Mouse (Mus musculus) liver, embryonic 12.5 days (tissue): Measurements from ENCODE around the gene Nploc4. TPM values are rescaled to one million over a fixed set of nuclear protein-coding genes. Genes with fewer than 3 reads are reported as not detected.
A peak's percentile ranks its signal among the peaks of the same experiment; 100 is the strongest.

Source experiments
- ATAC-seq: fragments of 200-750 bp; cut with Nextera tagmentation; 2 replicates; pipeline ENCODE4 v1.8.0; 2017; ENCODE audit warnings: moderate number of reproducible peaks, mild to moderate bottlenecking, moderate library complexity
- H3K27ac ChIP-seq: fragments of 300-500 bp; sonication (generic); 2 replicates; pipeline ENCODE4 v1.5.1; 2016; ENCODE audit warnings: mild to moderate bottlenecking
- H3K27me3 ChIP-seq: fragments of 300-500 bp; sonication (generic); replicated peaks from 2 replicates; pipeline ENCODE4 v1.6.1; 2016; ENCODE audit warnings: mild to moderate bottlenecking, moderate library complexity
- H3K36me3 ChIP-seq: fragments of 300-500 bp; sonication (generic); 2 replicates; pipeline ENCODE4 v1.6.1; 2016; ENCODE audit warnings: mild to moderate bottlenecking, moderate library complexity
- H3K4me1 ChIP-seq: fragments of 300-500 bp; sonication (generic); 2 replicates; pipeline ENCODE4 v1.6.1; 2016
- H3K4me2 ChIP-seq: fragments of 300-500 bp; sonication (generic); 2 replicates; pipeline ENCODE4 v1.6.1; 2016; ENCODE audit warnings: mild to moderate bottlenecking, moderate library complexity
- H3K4me3 ChIP-seq: fragments of 300-500 bp; sonication (generic); 2 replicates; pipeline ENCODE4 v1.5.1; 2016; ENCODE audit warnings: mild to moderate bottlenecking, moderate library complexity
- H3K9ac ChIP-seq: fragments of 300-500 bp; sonication (generic); 2 replicates; pipeline ENCODE4 v1.6.1; 2016; ENCODE audit warnings: mild to moderate bottlenecking, moderate library complexity
- H3K9me3 ChIP-seq: fragments of 300-500 bp; sonication (generic); replicated peaks from 2 replicates; pipeline ENCODE4 v1.6.1; 2016; ENCODE audit warnings: mild to moderate bottlenecking, moderate library complexity
- WGBS: fragments of 180-500 bp; shearing (Covaris S2); methylation state at CpG from one replicate; pipeline ENCODE4 v1.1.7; 2016; ENCODE audit not compliant: insufficient replicate concordance; 5-methylcytosine and 5-hydroxymethylcytosine counted together
- polyA plus RNA-seq: library from polyadenylated mRNA; unstranded; fragments of >200 nt; fragmentation: Nextera tagmentation; extraction: Ambion mirVana; gene quantifications from 2 replicates; pipeline ENCODE4 v1.2.1, GENCODE M21; 2016

The Nploc4 gene
- polyA plus RNA-seq, result 44.9 and 46.3 TPM in 2 replicates

DNA sequence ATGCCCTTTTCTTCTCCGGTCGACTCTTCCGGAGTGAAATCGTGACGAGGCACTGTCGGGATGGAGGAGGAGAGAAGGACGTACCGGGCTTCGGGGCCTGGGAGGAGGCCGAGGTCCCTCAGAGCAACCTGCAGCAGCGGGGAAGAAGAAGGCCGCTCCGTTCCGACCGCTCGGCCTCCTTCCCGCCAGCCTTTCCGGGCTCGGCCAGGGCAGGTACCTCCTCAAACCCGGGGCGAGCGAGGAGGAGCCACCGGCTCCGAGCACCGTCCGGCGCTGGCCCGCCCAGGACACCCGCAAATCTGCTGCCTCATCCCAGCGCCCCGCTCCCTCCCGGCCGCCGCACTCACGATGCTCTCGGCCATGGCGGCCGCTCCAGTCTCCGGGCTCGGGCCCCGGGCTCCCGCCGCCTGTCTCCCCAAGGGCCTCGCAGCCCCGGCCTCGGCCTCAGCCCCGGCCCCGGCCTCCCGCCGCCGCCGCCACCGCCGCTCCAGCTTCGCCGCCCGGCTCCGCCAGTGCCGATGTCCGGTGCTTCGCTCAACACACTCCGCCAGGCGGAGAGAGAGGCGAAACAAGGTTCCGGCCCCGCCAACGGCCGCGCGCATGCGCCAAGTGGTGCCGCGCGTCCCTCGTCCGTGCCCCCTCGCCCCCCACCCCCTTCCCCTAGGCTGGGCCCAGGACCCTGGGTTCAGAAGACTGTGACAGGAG lies at the start of gene Nploc4:
Nploc4 (minus strand) TSS at position 557 of the 705 bp plus-strand sequence.
- ATAC-seq, result peak; percentile 92

DNA sequence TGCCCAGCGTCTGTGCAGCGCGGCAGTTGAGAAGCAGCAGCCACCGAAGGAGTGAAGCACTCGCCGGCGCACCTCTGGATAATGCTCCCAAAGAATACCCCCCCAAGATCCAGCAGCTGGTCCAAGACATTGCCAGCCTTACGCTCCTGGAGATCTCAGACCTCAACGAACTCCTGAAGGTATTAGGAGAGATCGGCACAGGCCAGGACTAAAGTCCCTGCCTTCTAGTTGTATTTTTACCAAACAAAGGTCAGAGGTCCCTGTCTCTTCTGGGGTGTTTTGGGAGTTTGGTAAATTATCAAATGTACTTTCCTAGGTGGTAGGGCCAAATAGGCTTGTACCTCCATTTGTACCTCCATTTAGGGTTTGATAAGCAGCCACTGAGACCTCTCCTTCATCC lies 47.7 kb upstream of the Nploc4 start:
- peak overlapping the region; percentile 95 for H3K4me3 ChIP-seq
- H3K4me1 ChIP-seq, result peaks cover 73% of the 10 kb centered on the region
- H3K36me3 ChIP-seq, result peaks cover 79% of the 10 kb centered on the region
- ATAC-seq, result no peak
- no peaks in the 10 kb centered on the region for H3K27me3 ChIP-seq
- peak overlapping the region; percentile 90 for H3K4me2 ChIP-seq
- H3K9ac ChIP-seq, result peak overlapping the region; percentile 93
- H3K9me3 ChIP-seq, result no peaks in the 10 kb centered on the region
- WGBS, result 5% methylated on average over 10 of the region's 10 CpGs
- H3K27ac ChIP-seq, result peak overlapping the region; percentile 80

More for the DNA sequence above, at the start of gene Nploc4:
- Histone ChIP-seq H3K27ac (peak within 1 kb of the TSS; percentile 93), H3K4me2 (peak within 1 kb of the TSS; percentile 84), H3K9me3 (no peaks in the 10 kb centered on the region), H3K4me3 (peak within 1 kb of the TSS; percentile 96), H3K4me1 (peaks cover 13% of the 10 kb centered on the region), H3K36me3 (peaks cover 37% of the 10 kb centered on the region), H3K27me3 (no peaks in the 10 kb centered on the region), H3K9ac (peak within 1 kb of the TSS; percentile 97)
- under 1% methylated on average over 73 of the region's 77 CpGs for WGBS

DNA sequence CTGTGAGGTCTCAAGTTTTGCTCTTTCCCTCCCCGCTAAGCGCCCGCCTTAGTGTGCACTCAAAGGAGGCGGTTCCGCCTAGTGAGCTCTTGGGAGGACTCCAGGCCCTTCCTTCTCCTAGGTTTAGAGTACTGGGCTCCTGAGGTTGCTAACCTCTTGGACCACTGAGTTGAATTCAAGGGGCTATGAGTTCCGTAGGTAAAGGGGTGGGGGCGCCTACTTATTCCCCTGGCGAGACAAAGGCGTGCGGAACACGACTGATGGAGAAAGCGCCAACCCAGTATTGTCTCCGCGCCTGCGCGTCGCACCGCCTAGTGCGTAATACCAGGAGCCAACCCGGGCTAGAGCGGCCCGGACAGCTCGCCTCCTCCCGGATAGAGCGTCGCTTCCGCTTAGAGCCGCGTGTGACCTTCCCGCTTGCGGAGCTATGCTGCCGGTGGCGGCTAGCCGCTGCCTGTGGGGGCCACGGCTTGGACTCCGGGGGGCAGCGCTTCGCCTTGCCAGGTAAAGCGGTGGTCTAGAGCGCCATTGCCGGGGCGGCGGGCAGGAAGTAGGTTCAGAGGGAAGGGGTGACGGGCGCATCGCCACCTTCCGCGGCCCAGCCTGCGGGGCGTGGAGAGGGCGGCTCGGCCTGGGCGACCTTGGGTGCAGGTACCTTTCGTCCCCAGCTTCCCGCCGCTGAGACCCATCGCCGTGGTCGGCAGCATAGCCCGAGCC lies 46.9 kb upstream of the Nploc4 start, which contains the start of gene Mrpl12:
Mrpl12 (plus strand) TSS at position 349 of the 717 bp plus-strand sequence.
- peak within 1 kb of the TSS; percentile 80 for H3K27ac ChIP-seq
- H3K27me3 ChIP-seq, result no peaks in the 10 kb centered on the region
- peaks cover 80% of the 10 kb centered on the region for H3K36me3 ChIP-seq
- peak; percentile 92 for ATAC-seq
- H3K4me2 ChIP-seq, result peak within 1 kb of the TSS; percentile 90
- under 1% methylated on average over 60 of the region's 60 CpGs for WGBS
- H3K4me1 ChIP-seq, result peaks cover 64% of the 10 kb centered on the region
- H3K4me3 ChIP-seq, result peak within 1 kb of the TSS; percentile 95
- H3K9me3 ChIP-seq, result no peaks in the 10 kb centered on the region
- H3K9ac ChIP-seq, result peak within 1 kb of the TSS; percentile 93

DNA sequence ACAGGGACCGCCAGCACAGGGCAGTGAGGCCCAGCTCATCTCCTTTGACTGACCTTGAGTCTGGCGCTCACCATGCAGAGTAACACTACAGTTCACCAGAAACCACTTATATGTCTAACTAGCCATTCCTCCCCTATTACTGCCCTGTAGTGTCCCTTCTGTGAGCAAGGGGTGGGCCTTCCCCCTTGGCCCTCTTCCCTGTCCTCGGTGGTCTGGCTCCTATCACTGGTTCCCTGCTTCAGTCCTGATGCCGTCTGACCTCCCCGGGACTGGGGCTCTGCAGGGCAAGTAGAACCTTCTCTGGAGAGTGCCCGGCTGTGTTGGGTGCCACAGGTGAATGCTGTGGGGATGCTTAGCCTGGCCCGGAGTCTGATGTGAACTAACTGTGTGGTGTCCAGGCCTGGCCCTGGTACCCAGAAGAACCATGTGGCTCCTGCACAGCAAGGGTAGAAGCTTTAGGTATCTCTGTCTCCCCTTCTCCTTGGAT lies 46.0 kb upstream of the Nploc4 start:
- H3K36me3 ChIP-seq, result peaks cover 83% of the 10 kb centered on the region
- peak overlapping the region; percentile 90 for H3K4me2 ChIP-seq
- H3K9ac ChIP-seq, result peak overlapping the region; percentile 93
- peak overlapping the region; percentile 80 for H3K27ac ChIP-seq
- H3K4me3 ChIP-seq, result peak overlapping the region; percentile 95
- H3K27me3 ChIP-seq, result no peaks in the 10 kb centered on the region
- WGBS, result 82% methylated on average over 7 of the region's 7 CpGs
- H3K9me3 ChIP-seq, result no peaks in the 10 kb centered on the region
- ATAC-seq, result no peak
- H3K4me1 ChIP-seq, result peaks cover 55% of the 10 kb centered on the region

DNA sequence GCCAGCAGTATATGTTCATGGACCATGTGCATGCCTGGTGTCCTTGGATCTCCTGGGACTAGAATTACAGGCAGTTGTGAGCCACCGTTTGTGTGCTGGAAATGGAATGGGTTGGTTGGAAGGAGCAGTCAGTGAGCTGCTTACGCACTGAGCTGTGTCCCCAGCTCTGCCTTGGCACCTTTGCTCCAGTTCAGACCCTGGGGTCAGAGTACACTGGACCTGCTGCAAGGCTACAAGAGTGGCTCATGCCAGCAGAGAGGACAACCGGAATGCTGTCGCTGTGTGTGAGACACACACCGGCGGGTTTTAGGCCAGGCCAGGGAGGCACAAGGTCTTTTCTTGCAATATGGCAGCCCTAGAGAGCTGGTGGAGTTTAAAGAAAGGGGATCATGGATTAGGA lies 34.5 kb upstream of the Nploc4 start:
- no peak for ATAC-seq
- Histone ChIP-seq H3K4me2 (no peak overlapping the region), H3K27me3 (no peaks in the 10 kb centered on the region), H3K4me1 (peaks cover 22% of the 10 kb centered on the region), H3K9me3 (no peaks in the 10 kb centered on the region), H3K36me3 (peaks cover 85% of the 10 kb centered on the region), H3K9ac (no peak overlapping the region), H3K4me3 (no peak overlapping the region), H3K27ac (no peak overlapping the region)
- WGBS, result 91% methylated on average over 6 of the region's 6 CpGs

DNA sequence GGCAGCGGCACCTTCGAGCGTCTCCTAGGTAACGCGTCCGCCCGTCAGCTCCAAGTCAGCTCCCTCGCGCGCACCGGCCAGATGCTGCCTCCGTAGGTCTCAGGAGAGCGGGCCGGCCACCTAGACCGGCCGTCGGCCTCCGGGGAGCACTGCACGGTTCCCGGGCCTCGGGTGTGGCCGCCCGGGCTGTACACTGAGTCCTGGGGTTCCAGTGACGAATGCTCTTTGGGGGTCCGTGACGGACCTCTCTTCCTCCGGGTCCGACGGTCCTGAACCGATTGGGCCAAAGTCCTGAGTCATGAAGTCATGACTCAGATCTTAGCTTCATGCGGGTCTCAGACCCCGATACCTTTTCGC lies 30.2 kb upstream of the Nploc4 start:
- ATAC-seq, result peak; percentile 70
- WGBS, result under 1% methylated on average over 33 of the region's 33 CpGs

DNA sequence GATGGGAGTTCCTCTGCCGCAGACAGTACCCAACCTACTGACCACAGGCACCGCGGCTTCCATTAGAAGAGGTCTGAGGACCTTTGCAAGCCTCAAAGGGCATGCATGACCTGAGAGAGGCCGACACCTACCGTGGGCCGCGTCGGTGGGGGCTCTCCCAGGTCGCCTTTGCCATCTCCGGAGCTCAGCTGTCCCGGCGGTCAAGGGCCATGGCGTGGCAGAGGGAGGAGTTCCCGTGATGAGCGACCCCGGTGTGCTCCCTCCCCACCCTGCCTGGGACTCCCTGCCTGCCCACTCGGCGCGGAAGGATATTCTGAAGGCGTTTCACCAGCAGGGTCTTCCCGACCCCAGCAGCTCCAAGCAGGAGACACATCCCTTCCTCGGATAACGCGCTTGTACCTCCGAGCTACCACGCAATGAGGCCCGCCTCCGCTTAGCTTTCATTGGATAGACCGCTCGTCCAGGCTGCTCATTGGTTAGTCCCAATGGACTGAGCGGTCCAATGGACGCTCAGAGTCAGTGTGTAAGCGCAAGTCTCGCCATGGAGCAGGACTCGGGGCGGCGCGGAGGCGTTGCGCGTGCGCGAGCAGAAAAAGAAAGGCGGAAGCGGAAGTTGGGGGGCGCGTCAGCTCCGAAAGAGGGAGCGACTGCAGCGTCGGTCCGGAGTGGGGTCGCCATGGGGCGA lies 29.7 kb upstream of the Nploc4 start, which contains the start of gene Arl16:
Arl16 (minus strand) TSS at position 557 of the 685 bp plus-strand sequence.
- Histone ChIP-seq H3K9me3 (no peaks in the 10 kb centered on the region), H3K9ac (peak within 1 kb of the TSS; percentile 87), H3K4me3 (peak within 1 kb of the TSS; percentile 82), H3K36me3 (peaks cover 71% of the 10 kb centered on the region), H3K27ac (peak within 1 kb of the TSS; percentile 78), H3K27me3 (no peaks in the 10 kb centered on the region), H3K4me1 (peaks cover 38% of the 10 kb centered on the region), H3K4me2 (peak within 1 kb of the TSS; percentile 96)
- under 1% methylated on average over 54 of the region's 54 CpGs for WGBS
- peak; percentile 100 for ATAC-seq

More for the DNA sequence above, 30.2 kb upstream of the Nploc4 start:
- peak overlapping the region; percentile 87 for H3K9ac ChIP-seq
- H3K9me3 ChIP-seq, result no peaks in the 10 kb centered on the region
- H3K27me3 ChIP-seq, result no peaks in the 10 kb centered on the region
- peaks cover 38% of the 10 kb centered on the region for H3K4me1 ChIP-seq
- peak overlapping the region; percentile 78 for H3K27ac ChIP-seq
- H3K36me3 ChIP-seq, result peaks cover 71% of the 10 kb centered on the region
- H3K4me2 ChIP-seq, result peak overlapping the region; percentile 96
- H3K4me3 ChIP-seq, result peak overlapping the region; percentile 82

DNA sequence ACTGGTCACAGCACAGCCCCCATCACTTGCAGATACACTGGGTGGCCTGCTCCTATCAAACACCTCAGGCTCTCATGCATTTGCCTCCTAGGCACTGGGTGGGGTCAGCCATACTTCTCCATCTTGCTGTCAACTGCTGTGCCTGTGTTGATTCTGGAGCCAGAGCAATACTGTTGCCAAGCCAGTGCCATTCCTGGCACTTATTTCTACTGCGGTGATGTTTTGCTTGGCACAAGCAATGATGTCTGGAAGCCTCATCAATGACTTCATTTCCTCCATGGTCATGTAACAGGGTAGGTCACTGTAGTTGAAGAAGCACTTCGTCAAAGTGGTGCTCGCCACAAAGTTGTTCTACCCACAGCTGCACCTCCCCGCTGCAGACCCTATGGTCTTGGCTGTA lies 28.0 kb upstream of the Nploc4 start:
- Histone ChIP-seq H3K4me2 (no peak overlapping the region), H3K27ac (no peak overlapping the region), H3K27me3 (no peaks in the 10 kb centered on the region), H3K9ac (no peak overlapping the region), H3K4me3 (no peak overlapping the region), H3K4me1 (peaks cover 42% of the 10 kb centered on the region), H3K36me3 (peaks cover 71% of the 10 kb centered on the region), H3K9me3 (no peaks in the 10 kb centered on the region)
- no peak for ATAC-seq
- WGBS, result 72% methylated on average over 4 of the region's 4 CpGs

DNA sequence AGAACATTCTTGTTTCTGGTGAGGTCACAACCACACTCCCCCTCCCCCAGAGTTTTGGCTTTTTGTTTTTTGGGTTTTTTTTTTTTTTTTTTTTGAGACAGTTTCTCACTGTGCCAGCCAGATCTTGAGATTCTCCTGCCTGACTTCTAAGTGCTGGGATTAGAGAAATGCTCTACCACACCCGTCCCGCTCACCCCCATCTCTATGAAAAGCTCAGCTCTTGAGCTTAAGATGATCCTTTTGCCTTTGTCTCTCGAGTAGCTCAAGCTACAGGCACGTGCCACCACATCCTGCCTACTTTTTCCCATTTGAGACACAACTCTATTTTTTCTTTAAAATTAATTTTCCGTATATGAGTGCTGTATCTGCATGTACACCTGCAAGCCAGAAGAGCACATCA lies 26.9 kb upstream of the Nploc4 start:
- Histone ChIP-seq H3K4me3 (no peak overlapping the region), H3K36me3 (peaks cover 70% of the 10 kb centered on the region), H3K9ac (no peak overlapping the region), H3K27ac (0 out of 2 replicates have a peak overlapping the region, but pooled peaks have one; percentile 6), H3K4me1 (peaks cover 46% of the 10 kb centered on the region), H3K4me2 (no peak overlapping the region), H3K27me3 (no peaks in the 10 kb centered on the region), H3K9me3 (no peaks in the 10 kb centered on the region)
- WGBS, result 84% methylated on average over 5 of the region's 5 CpGs
- no peak for ATAC-seq

DNA sequence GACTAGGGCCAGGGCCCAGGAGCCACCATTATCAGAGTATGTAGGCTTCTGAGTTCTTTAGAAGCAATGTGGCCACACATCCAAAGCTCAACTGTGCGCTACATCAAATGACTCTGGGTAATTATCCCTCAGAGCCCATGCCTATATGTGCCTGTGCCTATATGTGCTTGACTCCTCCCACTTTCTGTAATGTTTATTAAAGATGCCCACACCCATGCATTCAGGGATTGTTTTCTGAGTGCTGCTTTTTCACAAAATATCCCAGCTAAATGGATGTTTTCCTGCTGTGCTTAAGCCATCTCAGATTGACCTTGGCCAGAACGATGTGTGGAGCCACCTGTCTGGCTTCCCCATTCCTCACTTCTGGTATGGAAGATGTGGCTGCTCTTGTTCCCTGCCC lies 26.0 kb upstream of the Nploc4 start:
- peaks cover 46% of the 10 kb centered on the region for H3K4me1 ChIP-seq
- H3K9me3 ChIP-seq, result no peaks in the 10 kb centered on the region
- H3K27ac ChIP-seq, result no peak overlapping the region
- no peaks in the 10 kb centered on the region for H3K27me3 ChIP-seq
- 83% methylated on average over 2 of the region's 2 CpGs for WGBS
- peaks cover 65% of the 10 kb centered on the region for H3K36me3 ChIP-seq
- H3K9ac ChIP-seq, result no peak overlapping the region
- no peak for ATAC-seq
- H3K4me3 ChIP-seq, result no peak overlapping the region
- H3K4me2 ChIP-seq, result no peak overlapping the region

DNA sequence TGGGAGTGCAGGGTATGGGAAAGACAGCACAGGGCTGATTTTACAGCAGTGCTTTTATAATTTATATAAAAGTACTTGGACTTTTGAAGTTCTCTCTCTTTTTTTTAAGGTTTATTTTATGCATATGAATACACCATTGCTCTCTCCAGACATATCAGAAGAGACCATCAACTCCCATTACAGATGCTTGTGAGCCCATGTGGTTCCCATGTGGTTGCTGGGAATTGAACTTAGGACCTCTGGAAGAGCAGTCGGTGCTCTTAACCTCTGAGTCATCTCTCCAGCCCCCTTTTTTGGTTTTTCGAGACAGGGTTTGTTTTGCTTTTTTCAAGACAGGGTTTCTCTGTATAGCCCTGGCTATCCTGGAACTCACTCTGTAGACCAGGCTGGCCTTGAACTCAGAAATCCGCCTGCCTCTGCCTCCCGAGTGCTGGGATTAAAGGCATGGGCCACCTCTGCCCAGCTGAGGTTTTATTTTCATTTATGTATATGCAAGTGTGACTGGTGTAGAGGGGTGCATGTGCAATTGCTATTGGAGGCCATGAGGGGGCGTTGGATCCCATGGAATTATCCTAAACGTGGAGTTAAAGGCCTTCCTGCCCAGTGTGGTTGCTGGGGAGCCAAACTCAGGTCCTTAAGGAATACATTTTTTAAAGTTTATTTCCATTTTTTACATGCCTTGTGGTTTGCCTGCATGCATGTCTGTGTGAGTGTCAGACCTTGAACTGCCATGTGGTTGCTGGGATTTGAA lies 21.5 kb upstream of the Nploc4 start:
- Histone ChIP-seq H3K4me1 (peaks cover 47% of the 10 kb centered on the region), H3K9ac (peak overlapping the region; percentile 92), H3K4me3 (peak overlapping the region; percentile 96), H3K27me3 (no peaks in the 10 kb centered on the region), H3K36me3 (peaks cover 55% of the 10 kb centered on the region), H3K9me3 (no peaks in the 10 kb centered on the region), H3K27ac (peak overlapping the region; percentile 89), H3K4me2 (peak overlapping the region; percentile 95)
- ATAC-seq, result no peak
- 26% methylated on average over 6 of the region's 6 CpGs for WGBS
